Mouse (Mus musculus) cerebellum, adult 9-11 months (tissue): ENCODE results near the gene Dbp.

Experiments
- DNase-seq: peaks from one replicate; pipeline ENCODE4 v3.0.0; 2022

Dbp gene

GRCm38 (mm10) chr7:45727625-45728024 is 22.7 kb downstream of the Dbp start:
- no peak for DNase-seq

- DNase-seq = no peak
Measured at GRCm38 (mm10) chr7:45730727-45731431, 26.0 kb downstream of the Dbp start.

GRCm38 (mm10) chr7:45733477-45733876 is 28.6 kb downstream of the Dbp start:
- DNase-seq = no peak

- DNase-seq = peak; percentile 81
Measured at GRCm38 (mm10) chr7:45739162-45739763, 34.4 kb downstream of the Dbp start.

GRCm38 (mm10) chr7:45739820-45740219 is 34.9 kb downstream of the Dbp start:
- no peak for DNase-seq

- DNase-seq = no peak
Measured at GRCm38 (mm10) chr7:45741308-45741707, 36.4 kb downstream of the Dbp start.

- DNase-seq = no peak
Measured at GRCm38 (mm10) chr7:45741777-45742176, 36.9 kb downstream of the Dbp start.

- DNase-seq = peak; percentile 40
Measured at GRCm38 (mm10) chr7:45742338-45742737, 37.5 kb downstream of the Dbp start.

- peak; percentile 82 for DNase-seq
Measured at GRCm38 (mm10) chr7:45744387-45744786, 39.5 kb downstream of the Dbp start.

GRCm38 (mm10) chr7:45746518-45746917 is 41.6 kb downstream of the Dbp start:
- no peak for DNase-seq

GRCm38 (mm10) chr7:45747450-45747849 is 42.6 kb downstream of the Dbp start:
- DNase-seq = no peak

GRCm38 (mm10) chr7:45748110-45748509 is 43.2 kb downstream of the Dbp start:
- DNase-seq = no peak

GRCm38 (mm10) chr7:45749401-45749800 is 44.5 kb downstream of the Dbp start:
- no peak for DNase-seq

GRCm38 (mm10) chr7:45750162-45750561 is 45.3 kb downstream of the Dbp start:
- DNase-seq = no peak

GRCm38 (mm10) chr7:45755703-45756102 is 50.8 kb downstream of the Dbp start:
- DNase-seq = no peak

GRCm38 (mm10) chr7:45759400-45759799 is 54.5 kb downstream of the Dbp start:
- no peak for DNase-seq
